8 mouse cellular contexts compared by ENCODE assay signal in genomic region chr13:78209611-78210028, GRCm38 (mm10). TPM values are rescaled to one million over a fixed set of nuclear protein-coding genes. Genes with fewer than 3 reads are reported as not detected.
DNase-seq lines count a peak whose midpoint lies in the region; ATAC-seq lines count a peak whose summit lies in the region.

No protein-coding gene starts in this region.

- H3K36me3 ChIP-seq in kidney, embryonic 15.5 days: no peaks in the 10 kb centered on the region
- H3K36me3 ChIP-seq in hindbrain, embryonic 10.5 days: no peaks in the 10 kb centered on the region
- H3K36me3 ChIP-seq in midbrain, embryonic 12.5 days: no peaks in the 10 kb centered on the region

- DNase-seq in kidney, postnatal 25 days: no peak
- DNase-seq in embryo, embryonic 10.5 days (ENCODE audit: low spot score): peak; percentile 62
- DNase-seq in hindbrain, embryonic 10.5 days (ENCODE audit: low spot score): no peak
- no peak for DNase-seq in ovary, adult 18-20 months (ENCODE audit: low spot score)
- DNase-seq in thymus, postnatal 14 days: no peak

- H3K4me3 ChIP-seq in kidney, embryonic 15.5 days (replicated peaks): peak overlapping the region; percentile 42
- peak overlapping the region; percentile 57 for H3K4me3 ChIP-seq in hindbrain, embryonic 10.5 days
- H3K4me3 ChIP-seq in midbrain, embryonic 12.5 days: peak overlapping the region; percentile 43

- H3K27me3 ChIP-seq in kidney, embryonic 15.5 days: peaks cover 32% of the 10 kb centered on the region
- H3K27me3 ChIP-seq in hindbrain, embryonic 10.5 days (ENCODE audit: insufficient read depth, poor library complexity, severe bottlenecking): peaks cover 33% of the 10 kb centered on the region
- peaks cover 21% of the 10 kb centered on the region; the same call in 1 of the 2 replicates for H3K27me3 ChIP-seq in midbrain, embryonic 12.5 days

- H3K9me3 ChIP-seq in kidney, embryonic 15.5 days (replicated peaks): no peaks in the 10 kb centered on the region
- no peaks in the 10 kb centered on the region for H3K9me3 ChIP-seq in hindbrain, embryonic 10.5 days
- H3K9me3 ChIP-seq in midbrain, embryonic 12.5 days: no peaks in the 10 kb centered on the region

- ATAC-seq in kidney, embryonic 15.5 days (replicated peaks; ENCODE audit: low FRiP score): no peak; the same call in 1 of the 2 replicates
- 0 out of 2 replicates have a peak, but pooled peaks have one; percentile 7 for ATAC-seq in midbrain, embryonic 12.5 days (ENCODE audit: low FRiP score, low read depth)
- ATAC-seq in inflammation-experienced regulatory T-cells, adult 6 months: no peak

- H3K27ac ChIP-seq in kidney, embryonic 15.5 days: peak overlapping the region; percentile 41; the same call in 1 of the 2 replicates
- peak overlapping the region; percentile 91 for H3K27ac ChIP-seq in hindbrain, embryonic 10.5 days
- H3K27ac ChIP-seq in midbrain, embryonic 12.5 days (replicated peaks): peak overlapping the region; percentile 74

- H3K4me1 ChIP-seq in kidney, embryonic 15.5 days: peaks cover 46% of the 10 kb centered on the region
- H3K4me1 ChIP-seq in hindbrain, embryonic 10.5 days (replicated peaks): peaks cover 82% of the 10 kb centered on the region
- H3K4me1 ChIP-seq in midbrain, embryonic 12.5 days: peaks cover 70% of the 10 kb centered on the region

- H3K4me2 ChIP-seq in kidney, embryonic 15.5 days: peak overlapping the region; percentile 78
- H3K4me2 ChIP-seq in midbrain, embryonic 12.5 days (replicated peaks): peak overlapping the region; percentile 78

- WGBS in kidney, embryonic 15.5 days: 3% methylated on average over 12 of the region's 12 CpGs
- under 1% methylated on average over 12 of the region's 12 CpGs for WGBS in hindbrain, embryonic 10.5 days
- WGBS in midbrain, embryonic 12.5 days: 1% methylated on average over 12 of the region's 12 CpGs

- peak overlapping the region; percentile 36 for H3K9ac ChIP-seq in kidney, embryonic 15.5 days
- peak overlapping the region; percentile 63 for H3K9ac ChIP-seq in midbrain, embryonic 12.5 days (replicated peaks)

RNA-seq across cellular contexts. Expression of gene Nr2f1, which starts 10.1 kb away (rescaled TPM):
- polyA plus RNA-seq in kidney, embryonic 15.5 days (2015; fragmentation: Nextera tagmentation; extraction: Ambion mirVana): 15.1 and 18.1 TPM in 2 replicates
- 69.0 and 74.0 TPM in 2 replicates for polyA plus RNA-seq in hindbrain, embryonic 10.5 days (2016; fragmentation: Nextera tagmentation; extraction: Ambion mirVana)
- polyA plus RNA-seq in midbrain, embryonic 12.5 days (2016; fragmentation: Nextera tagmentation; extraction: Ambion mirVana): 62.3 and 84.1 TPM in 2 replicates
- not detected for polyA plus RNA-seq in inflammation-experienced regulatory T-cells, adult 6 months (2017; shearing (Covaris generic))

Comparison
In these comparisons a context has a peak if more than half of its experiments do, and no peak if none do; other contexts are left out.
1. H3K27ac ChIP-seq: peak in every context shown above with its lines; median percentile 91 in hindbrain, embryonic 10.5 days; 74 in midbrain, embryonic 12.5 days; 41 in kidney, embryonic 15.5 days.
2. RNA of gene Nr2f1, which starts 10.1 kb away (polyA plus RNA-seq): 69.0 to 74.0 TPM in hindbrain, embryonic 10.5 days, 62.3 to 84.1 TPM in midbrain, embryonic 12.5 days and 15.1 to 18.1 TPM in kidney, embryonic 15.5 days; not detected in inflammation-experienced regulatory T-cells, adult 6 months; every median in the first group is over 10 times any median in the second.
3. Peak in every context shown above with its lines, with median percentiles within 50 percentile points of each other: H3K4me3 ChIP-seq.